Mouse (Mus musculus) midbrain, embryonic 11.5 days (tissue): ENCODE data around the gene Eprs. TPM values are rescaled to one million over a fixed set of nuclear protein-coding genes. Genes with fewer than 3 reads are reported as not detected.

ENCODE experiments used
- ATAC-seq: fragments of 200-750 bp; cut with Nextera tagmentation; 2 replicates; pipeline ENCODE4 v1.8.0; 2017; ENCODE audit warnings: moderate TSS enrichment, moderate library complexity; ENCODE audit not compliant: low FRiP score
- DNase-seq: peaks from one replicate; pipeline ENCODE4 v3.0.0; 2015; ENCODE audit warnings: low spot score; ENCODE audit errors: missing footprints
- H3K27ac ChIP-seq: fragments of 300-500 bp; sonication (generic); 2 replicates; pipeline ENCODE4 v1.5.1; 2014; ENCODE audit warnings: low read depth, low read length
- H3K27me3 ChIP-seq: fragments of 300-500 bp; sonication (generic); 2 replicates; pipeline ENCODE4 v1.6.1; 2014; ENCODE audit warnings: mild to moderate bottlenecking, low read length, moderate library complexity, mixed read lengths; ENCODE audit not compliant: control insufficient read depth, insufficient read depth
- H3K36me3 ChIP-seq: fragments of 300-500 bp; sonication (generic); 2 replicates; pipeline ENCODE4 v1.6.1; 2014; ENCODE audit warnings: mild to moderate bottlenecking, low read length, moderate library complexity, mixed read lengths; ENCODE audit not compliant: control insufficient read depth, insufficient read depth
- H3K4me1 ChIP-seq: fragments of 300-500 bp; sonication (generic); 2 replicates; pipeline ENCODE4 v1.6.1; 2014; ENCODE audit warnings: low read length; ENCODE audit not compliant: control insufficient read depth, insufficient read depth
- H3K4me2 ChIP-seq: fragments of 300-500 bp; sonication (generic); 2 replicates; pipeline ENCODE4 v1.6.1; 2014; ENCODE audit warnings: mild to moderate bottlenecking, moderate library complexity
- H3K4me3 ChIP-seq: fragments of 300-500 bp; sonication (generic); 2 replicates; pipeline ENCODE4 v1.5.1; 2014; ENCODE audit warnings: low read depth, low read length
- H3K9ac ChIP-seq: fragments of 300-500 bp; sonication (generic); 2 replicates; pipeline ENCODE4 v1.6.1; 2014; ENCODE audit warnings: low read length
- H3K9me3 ChIP-seq: fragments of 300-500 bp; sonication (generic); 2 replicates; pipeline ENCODE4 v1.6.1; 2016; ENCODE audit warnings: low read length; ENCODE audit not compliant: control insufficient read depth
- WGBS: fragments of 180-500 bp; shearing (Covaris S2); extraction: QIAGEN DNeasy Blood & Tissue Kit; methylation state at CpG from one replicate; pipeline ENCODE4 v1.1.7; 2014; 5-methylcytosine and 5-hydroxymethylcytosine counted together
- polyA plus RNA-seq: library from polyadenylated mRNA; unstranded; fragments of >200 nt; fragmentation: Nextera tagmentation; extraction: Ambion mirVana; gene quantifications from 2 replicates; pipeline ENCODE4 v1.2.1, GENCODE M21; 2014

Eprs gene
- polyA plus RNA-seq, 1 experiment from 2014 or later, result 140 TPM

DNA sequence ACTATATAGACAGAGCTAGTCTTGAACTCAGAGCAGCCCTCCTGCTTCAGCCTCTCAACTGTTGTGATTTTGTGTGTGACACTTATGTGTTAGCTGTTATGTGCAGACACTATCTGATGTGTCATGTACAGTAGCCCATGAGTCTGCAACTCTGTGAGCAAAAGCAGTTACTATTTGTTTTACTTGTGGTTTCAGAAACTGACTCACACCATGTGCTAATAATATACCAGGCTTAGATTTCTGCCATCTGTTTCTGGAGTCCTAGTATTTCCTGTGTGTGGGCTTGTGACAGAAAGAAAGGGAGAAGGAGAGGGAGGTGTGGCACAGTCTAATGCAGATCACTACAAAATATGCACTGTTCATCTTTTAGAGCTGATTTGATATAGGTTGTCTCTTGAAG lies 13.5 kb downstream of the Eprs start:
- ATAC-seq, result no peak
- peaks cover 7% of the 10 kb centered on the region for H3K36me3 ChIP-seq
- no peak overlapping the region for H3K9ac ChIP-seq

DNA sequence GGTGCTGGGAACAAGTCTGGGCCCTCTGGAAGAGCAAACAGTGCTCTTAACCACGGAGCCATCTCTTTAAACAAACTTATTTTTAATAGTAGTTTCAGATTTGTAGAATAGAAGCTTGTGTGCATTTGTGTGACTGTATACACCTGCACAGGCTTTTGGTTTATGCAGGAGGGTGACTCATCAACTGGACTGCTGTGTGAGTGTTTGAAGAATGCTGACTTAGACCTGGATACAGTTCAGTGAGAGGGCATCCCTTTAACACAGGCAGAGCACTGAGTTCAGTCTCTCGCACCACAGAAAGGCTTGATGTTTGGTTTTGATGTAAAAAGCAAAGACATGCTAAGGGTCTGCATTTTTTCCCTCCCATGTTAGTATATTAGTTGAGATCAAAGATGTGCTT lies 14.6 kb downstream of the Eprs start:
- H3K27ac ChIP-seq, result no peak overlapping the region
- no peak overlapping the region for H3K4me2 ChIP-seq
- no peak overlapping the region for H3K4me3 ChIP-seq
- no peaks in the 10 kb centered on the region for H3K4me1 ChIP-seq
- H3K9ac ChIP-seq, result no peak overlapping the region
- peaks cover 6% of the 10 kb centered on the region for H3K36me3 ChIP-seq
- 90% methylated on average over 2 of the region's 2 CpGs for WGBS
- DNase-seq (no peak), ATAC-seq (no peak)
- no peaks in the 10 kb centered on the region for H3K27me3 ChIP-seq
- H3K9me3 ChIP-seq, result no peaks in the 10 kb centered on the region

More for the DNA sequence above, 13.5 kb downstream of the Eprs start:
- H3K4me2 ChIP-seq, result no peak overlapping the region
- no peak overlapping the region for H3K4me3 ChIP-seq
- H3K4me1 ChIP-seq, result no peaks in the 10 kb centered on the region
- no peak overlapping the region for H3K27ac ChIP-seq
- no peaks in the 10 kb centered on the region for H3K27me3 ChIP-seq
- DNase-seq, result no peak
- H3K9me3 ChIP-seq, result no peaks in the 10 kb centered on the region

DNA sequence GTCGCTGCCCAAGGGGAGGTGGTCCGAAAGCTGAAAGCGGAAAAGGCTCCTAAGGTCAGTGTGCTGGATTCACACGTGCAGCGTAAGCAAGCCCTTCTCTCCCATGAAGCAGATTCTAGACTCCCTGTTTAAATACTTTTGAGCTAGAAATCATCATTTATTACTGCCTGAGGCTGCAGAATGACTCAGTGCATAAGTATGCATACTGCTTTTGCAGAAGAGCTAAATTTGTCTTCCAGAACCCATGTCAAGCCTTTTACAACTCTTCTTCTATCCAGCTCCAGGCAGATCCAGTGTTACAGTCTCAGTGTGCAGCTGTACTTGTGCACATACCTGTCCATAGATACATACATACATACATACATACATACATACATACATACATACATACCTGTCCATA lies 38.8 kb downstream of the Eprs start:
- DNase-seq (no peak), ATAC-seq (no peak)
- 96% methylated on average over 5 of the region's 5 CpGs for WGBS
- peaks cover 6% of the 10 kb centered on the region for H3K36me3 ChIP-seq
- H3K4me1 ChIP-seq, result no peaks in the 10 kb centered on the region
- no peak overlapping the region for H3K4me2 ChIP-seq
- H3K9ac ChIP-seq, result no peak overlapping the region
- H3K27me3 ChIP-seq, result no peaks in the 10 kb centered on the region
- no peak overlapping the region for H3K4me3 ChIP-seq
- H3K9me3 ChIP-seq, result no peaks in the 10 kb centered on the region
- no peak overlapping the region for H3K27ac ChIP-seq

DNA sequence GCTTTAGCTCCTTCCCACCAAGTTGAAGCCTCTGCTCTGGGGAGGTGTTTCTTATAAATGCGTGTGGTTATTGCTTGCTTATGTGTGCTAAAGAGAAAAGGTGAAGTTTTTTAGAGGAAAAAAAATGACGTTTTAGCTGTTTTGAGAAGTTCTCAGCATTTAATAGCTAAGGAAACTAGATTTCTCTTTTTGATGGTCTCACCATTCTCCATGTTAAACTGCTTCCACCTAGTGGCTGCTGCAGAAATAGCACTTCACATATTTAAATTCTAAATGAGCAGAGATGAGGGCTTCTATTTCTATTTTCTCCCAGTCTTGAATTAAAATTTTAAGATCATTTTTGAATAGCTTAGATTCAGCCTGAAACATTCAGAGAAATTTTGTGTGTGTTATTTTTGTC lies 41.2 kb downstream of the Eprs start:
- WGBS, result 38% methylated on average over 2 of the region's 2 CpGs
- Histone ChIP-seq H3K27me3 (no peaks in the 10 kb centered on the region), H3K9ac (no peak overlapping the region), H3K4me3 (no peak overlapping the region), H3K9me3 (no peaks in the 10 kb centered on the region), H3K36me3 (peaks cover 6% of the 10 kb centered on the region), H3K4me2 (no peak overlapping the region), H3K27ac (no peak overlapping the region), H3K4me1 (no peaks in the 10 kb centered on the region)
- DNase-seq (peak; percentile 91), ATAC-seq (no peak)

DNA sequence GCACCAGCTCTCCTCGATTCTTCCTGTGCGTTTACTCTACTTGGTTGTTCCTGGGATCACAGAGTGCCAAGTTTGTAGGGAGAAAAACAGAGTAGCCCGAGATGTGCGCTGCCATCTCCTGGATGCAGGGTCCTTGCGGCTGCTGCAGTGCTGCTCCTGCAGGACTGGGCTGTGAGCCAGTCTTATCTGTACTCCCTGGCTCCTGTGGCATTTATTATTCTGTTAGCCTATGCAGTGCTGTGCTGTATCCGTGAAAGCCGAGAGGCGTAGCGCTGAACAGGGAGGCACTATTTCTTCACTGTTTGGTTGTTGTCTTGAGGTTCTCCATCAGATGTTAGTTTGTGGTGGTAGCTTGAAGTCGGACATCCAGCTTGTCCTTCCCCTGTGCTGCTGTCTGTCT lies 43.1 kb downstream of the Eprs start:
- ATAC-seq, result no peak
- no peak overlapping the region for H3K9ac ChIP-seq
- H3K4me3 ChIP-seq, result no peak overlapping the region
- no peak for DNase-seq
- no peaks in the 10 kb centered on the region for H3K4me1 ChIP-seq
- H3K27ac ChIP-seq, result no peak overlapping the region
- peaks cover 12% of the 10 kb centered on the region for H3K36me3 ChIP-seq
- WGBS, result 97% methylated on average over 10 of the region's 10 CpGs
- no peaks in the 10 kb centered on the region for H3K9me3 ChIP-seq
- H3K4me2 ChIP-seq, result no peak overlapping the region
- no peaks in the 10 kb centered on the region for H3K27me3 ChIP-seq

DNA sequence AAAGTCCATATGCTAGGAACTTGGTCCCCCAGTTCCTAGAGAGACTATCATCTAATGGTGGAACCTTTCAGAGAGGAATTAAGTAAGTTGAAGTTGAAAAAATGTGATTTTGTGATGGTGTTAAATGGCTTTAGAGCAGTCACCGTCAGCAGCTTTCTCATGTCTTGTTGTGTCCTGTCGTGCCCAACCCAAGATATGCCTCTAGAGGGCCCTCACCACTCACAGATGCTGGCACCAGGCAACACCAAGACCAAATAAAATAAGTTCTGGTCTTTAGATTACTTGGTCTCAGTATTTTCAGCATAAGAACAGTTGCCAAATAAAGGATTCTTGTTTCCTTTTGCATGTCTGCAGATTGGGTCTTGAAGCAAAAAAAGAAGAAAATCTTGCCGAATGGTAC lies 47.0 kb downstream of the Eprs start:
- DNase-seq (no peak), ATAC-seq (no peak)
- Histone ChIP-seq H3K27me3 (no peaks in the 10 kb centered on the region), H3K4me3 (no peak overlapping the region), H3K4me2 (no peak overlapping the region), H3K9me3 (no peaks in the 10 kb centered on the region), H3K27ac (no peak overlapping the region), H3K9ac (no peak overlapping the region), H3K4me1 (no peaks in the 10 kb centered on the region), H3K36me3 (peaks cover 18% of the 10 kb centered on the region)
- 80% methylated on average over 3 of the region's 3 CpGs for WGBS

DNA sequence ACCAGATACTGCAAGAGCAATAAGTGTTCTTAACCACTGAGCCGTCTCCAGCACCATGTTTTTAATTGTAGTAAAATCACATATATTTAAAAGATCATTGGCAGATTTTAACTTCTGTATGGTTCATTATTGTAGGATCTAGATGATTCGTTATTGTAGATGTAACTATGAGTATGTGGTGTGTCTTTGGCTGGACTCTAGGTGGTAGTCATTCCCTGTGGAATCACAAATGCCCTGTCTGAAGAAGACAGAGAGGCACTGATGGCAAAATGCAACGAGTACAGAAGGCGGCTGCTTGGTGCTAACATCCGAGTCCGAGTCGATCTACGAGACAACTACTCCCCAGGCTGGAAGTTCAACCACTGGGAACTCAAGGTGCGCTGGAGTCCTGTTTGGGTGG lies 55.2 kb downstream of the Eprs start:
- 92% methylated on average over 9 of the region's 9 CpGs for WGBS
- H3K9ac ChIP-seq, result no peak overlapping the region
- ATAC-seq (no peak), DNase-seq (no peak)
- peaks cover 23% of the 10 kb centered on the region for H3K36me3 ChIP-seq
- no peaks in the 10 kb centered on the region for H3K9me3 ChIP-seq
- no peak overlapping the region for H3K4me2 ChIP-seq
- H3K4me1 ChIP-seq, result no peaks in the 10 kb centered on the region
- H3K27me3 ChIP-seq, result no peaks in the 10 kb centered on the region
- no peak overlapping the region for H3K27ac ChIP-seq
- no peak overlapping the region for H3K4me3 ChIP-seq

DNA sequence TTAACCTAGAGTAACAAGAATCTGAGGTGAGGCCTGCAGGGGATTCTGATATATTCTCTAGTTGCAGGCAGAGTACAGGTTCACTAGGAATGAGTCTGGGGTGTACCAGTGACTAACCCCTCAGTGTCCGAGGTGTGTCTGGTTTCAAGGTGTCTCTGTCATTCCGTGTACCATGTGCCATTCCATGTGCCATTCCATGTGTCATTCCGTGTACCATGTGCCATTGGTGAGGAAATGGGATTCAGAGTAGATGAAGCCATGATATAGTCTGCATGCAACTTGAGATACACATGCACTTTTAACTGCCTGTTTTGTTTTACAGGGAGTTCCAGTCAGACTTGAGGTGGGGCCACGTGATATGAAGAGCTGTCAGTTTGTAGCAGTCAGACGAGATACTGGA lies 57.0 kb downstream of the Eprs start:
- H3K4me3 ChIP-seq, result no peak overlapping the region
- no peaks in the 10 kb centered on the region for H3K27me3 ChIP-seq
- H3K9ac ChIP-seq, result no peak overlapping the region
- no peaks in the 10 kb centered on the region for H3K9me3 ChIP-seq
- no peak overlapping the region for H3K27ac ChIP-seq
- peaks cover 17% of the 10 kb centered on the region for H3K36me3 ChIP-seq
- no peak for ATAC-seq
- 95% methylated on average over 5 of the region's 5 CpGs for WGBS
- DNase-seq, result no peak
- H3K4me2 ChIP-seq, result no peak overlapping the region
- H3K4me1 ChIP-seq, result no peaks in the 10 kb centered on the region

DNA sequence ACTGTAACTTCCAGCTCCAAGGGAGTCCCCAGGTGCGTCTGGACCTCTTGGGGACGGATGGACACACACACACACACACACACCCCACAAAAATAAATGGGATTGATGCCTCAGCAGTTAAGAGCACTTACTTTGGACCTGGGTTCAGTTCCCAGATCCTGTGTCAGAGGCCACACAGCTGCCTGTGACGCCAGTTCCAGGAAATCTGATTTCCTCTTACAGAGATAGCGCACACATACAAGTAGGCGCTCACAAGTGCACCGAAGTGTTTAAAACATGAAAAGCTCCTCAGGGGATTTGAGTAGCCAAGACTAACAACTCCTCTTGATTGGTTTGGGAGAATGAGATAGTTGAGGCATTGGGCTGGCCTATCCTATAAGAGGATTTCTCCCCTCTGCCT lies 57.9 kb downstream of the Eprs start:
- no peak overlapping the region for H3K4me2 ChIP-seq
- H3K4me3 ChIP-seq, result no peak overlapping the region
- H3K9ac ChIP-seq, result no peak overlapping the region
- DNase-seq (no peak), ATAC-seq (no peak)
- no peaks in the 10 kb centered on the region for H3K4me1 ChIP-seq
- H3K27ac ChIP-seq, result no peak overlapping the region
- no peaks in the 10 kb centered on the region for H3K27me3 ChIP-seq
- peaks cover 12% of the 10 kb centered on the region for H3K36me3 ChIP-seq
- no peaks in the 10 kb centered on the region for H3K9me3 ChIP-seq
- 91% methylated on average over 6 of the region's 6 CpGs for WGBS

DNA sequence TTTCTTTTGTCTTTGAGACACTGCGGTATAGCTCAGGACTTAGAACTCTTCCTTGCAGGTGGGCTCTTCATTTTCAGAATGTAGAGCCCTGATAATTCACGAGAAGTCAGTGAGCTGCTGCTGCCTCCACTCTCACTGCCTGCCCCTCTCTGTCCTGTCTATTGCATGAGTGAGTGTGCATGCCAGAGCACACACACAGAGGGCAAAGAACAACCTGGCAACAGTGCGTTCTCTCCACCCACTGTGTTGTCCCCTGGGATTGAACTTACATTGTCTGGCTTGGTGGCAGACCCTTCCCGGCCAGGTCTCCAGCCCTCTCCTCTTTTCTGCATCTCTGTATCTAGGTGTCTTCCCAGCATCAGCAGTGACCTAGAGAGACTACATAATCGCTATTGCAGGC lies 63.7 kb downstream of the Eprs start:
- DNase-seq, result no peak
- Histone ChIP-seq H3K27ac (no peak overlapping the region), H3K36me3 (peaks cover 6% of the 10 kb centered on the region), H3K9me3 (no peaks in the 10 kb centered on the region), H3K4me2 (no peak overlapping the region), H3K4me3 (no peak overlapping the region), H3K4me1 (no peaks in the 10 kb centered on the region), H3K9ac (no peak overlapping the region), H3K27me3 (no peaks in the 10 kb centered on the region)
- no peak for ATAC-seq
- 94% methylated on average over 5 of the region's 5 CpGs for WGBS
